Mouse (Mus musculus) C2C12 (cell line): ENCODE data around the gene Elmsan1. TPM values are rescaled to one million over a fixed set of nuclear protein-coding genes. Genes with fewer than 3 reads are reported as not detected.

ENCODE experiments used
- H3K27me3 ChIP-seq: one replicate; pipeline ENCODE4 v1.6.1; 2011; ENCODE audit not compliant: control insufficient read depth, insufficient read depth, insufficient read length
- H3K36me3 ChIP-seq: one replicate; pipeline ENCODE4 v1.6.1; 2011; ENCODE audit not compliant: control insufficient read depth, insufficient read depth
- H3K4me3 ChIP-seq: one replicate; pipeline ENCODE4 v1.5.1; 2011; ENCODE audit warnings: mild to moderate bottlenecking, control low read depth; ENCODE audit not compliant: poor library complexity, insufficient read depth, severe bottlenecking
- H3K79me2 ChIP-seq: one replicate; pipeline ENCODE4 v1.6.1; 2011; ENCODE audit not compliant: control insufficient read depth, insufficient read depth
- H3K79me3 ChIP-seq: one replicate; pipeline ENCODE4 v1.6.1; 2011; ENCODE audit warnings: low read depth, control low read depth
- H3ac ChIP-seq: one replicate; pipeline ENCODE3; 2011; ENCODE audit warnings: low read depth; ENCODE audit not compliant: control insufficient read depth, insufficient read length
- CEBPB ChIP-seq: IDR thresholded peaks from one replicate; pipeline ENCODE4 v1.6.1; 2011; ENCODE audit warnings: low read depth, mild to moderate bottlenecking, control low read depth, moderate library complexity
- CTCF ChIP-seq: IDR thresholded peaks from one replicate; pipeline ENCODE4 v1.5.1; 2011; ENCODE audit not compliant: control insufficient read depth, insufficient read depth, insufficient read length
- FOSL1 ChIP-seq: IDR thresholded peaks from one replicate; pipeline ENCODE4 v1.8.0; 2011; ENCODE audit warnings: mild to moderate bottlenecking, low read length; ENCODE audit not compliant: poor library complexity, insufficient read depth, severe bottlenecking
- MAX ChIP-seq: IDR thresholded peaks from one replicate; pipeline ENCODE4 v1.6.1; 2011; ENCODE audit warnings: mild to moderate bottlenecking, control low read depth
- MYOD1 ChIP-seq: IDR thresholded peaks from one replicate; pipeline ENCODE4 v1.6.1; 2011; ENCODE audit warnings: low read depth; ENCODE audit not compliant: control insufficient read depth, insufficient read length
- MYOG ChIP-seq: IDR thresholded peaks from one replicate; pipeline ENCODE4 v1.6.1; 2011; ENCODE audit not compliant: control insufficient read depth, insufficient read length; ENCODE audit errors: extremely low read depth
- USF1 ChIP-seq: IDR thresholded peaks from one replicate; pipeline ENCODE4 v1.6.1; 2011; ENCODE audit warnings: low read depth, mild to moderate bottlenecking, control low read depth, moderate library complexity
- polyA plus RNA-seq: library from polyadenylated mRNA; unstranded; fragments of >200 nt; fragmentation: generic; extraction: Trizol; gene quantifications from one replicate; pipeline ENCODE4 v1.2.1, GENCODE M21; 2012; ENCODE audit warnings: missing spikeins

The Elmsan1 gene
- polyA plus RNA-seq, 1 experiment = 6.5 TPM

- Histone ChIP-seq H3ac (no peak overlapping the region), H3K27me3 (no peaks in the 10 kb centered on the region), H3K36me3 (peaks cover 48% of the 10 kb centered on the region), H3K79me2 (no peaks in the 10 kb centered on the region), H3K4me3 (no peak overlapping the region), H3K79me3 (no peaks in the 10 kb centered on the region)
- TF ChIP-seq MYOG (no peak), FOSL1 (no peak), USF1 (no peak), CEBPB (no peak), MAX (no peak)
These were observed 68.7 kb downstream of the Elmsan1 start for GRCm38 (mm10) chr12:84149971-84150370.

- no peak for TF ChIP-seq MYOD1
- TF ChIP-seq USF1 = no peak
- TF ChIP-seq CTCF = no peak
- TF ChIP-seq MAX = no peak
- no peak for TF ChIP-seq FOSL1
- TF ChIP-seq CEBPB = no peak
- no peak for TF ChIP-seq MYOG
- Histone ChIP-seq H3ac (no peak overlapping the region), H3K27me3 (no peaks in the 10 kb centered on the region), H3K36me3 (peaks cover 42% of the 10 kb centered on the region), H3K79me3 (no peaks in the 10 kb centered on the region), H3K4me3 (no peak overlapping the region), H3K79me2 (no peaks in the 10 kb centered on the region)
These were observed 70.1 kb downstream of the Elmsan1 start for GRCm38 (mm10) chr12:84148622-84149012.

DNA sequence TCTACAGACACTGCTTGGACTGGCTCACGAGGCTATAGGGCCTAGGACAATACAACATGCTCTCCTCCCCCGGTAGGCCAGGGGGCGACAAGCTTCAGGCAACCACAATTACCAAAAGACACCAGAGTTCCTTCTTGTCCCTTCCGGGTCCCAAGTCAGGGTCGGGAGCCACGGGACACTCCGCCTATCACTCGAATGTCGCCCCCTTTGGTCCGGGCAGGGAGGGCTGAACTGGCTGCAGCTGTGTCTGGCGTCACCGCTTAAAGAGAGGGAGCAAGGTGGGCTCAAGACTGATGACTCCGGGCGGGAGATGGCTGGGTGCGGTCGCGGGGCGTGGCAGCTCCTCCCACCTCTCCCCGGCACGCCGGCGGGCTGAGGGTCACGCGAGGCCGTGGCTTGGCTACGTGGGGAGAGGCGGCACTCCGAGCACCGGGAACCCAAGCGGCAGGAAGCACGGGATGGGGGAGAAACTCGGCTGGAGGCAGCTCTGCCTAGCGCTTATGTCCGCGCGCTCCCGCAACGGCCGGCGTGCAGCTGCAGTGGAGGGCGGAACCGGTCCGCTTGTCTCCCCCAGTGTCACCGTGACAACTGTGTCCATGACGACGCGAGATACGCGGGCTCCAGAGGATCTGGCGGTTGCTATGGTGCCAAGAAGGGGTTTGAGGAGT is 70.6 kb downstream of the Elmsan1 start, which contains the start of gene Pnma1:
Gene Pnma1, minus strand, starts transcription at position 536 of the 668 bp plus-strand sequence.
- TF ChIP-seq MYOD1 = no peak
- no peak for TF ChIP-seq MAX
- no peak for TF ChIP-seq USF1
- no peak for TF ChIP-seq MYOG
- no peak for TF ChIP-seq CEBPB
- TF ChIP-seq FOSL1 = no peak
- Histone ChIP-seq H3ac (no peak within 1 kb of the TSS), H3K36me3 (peaks cover 37% of the 10 kb centered on the region), H3K79me2 (no peaks in the 10 kb centered on the region), H3K27me3 (no peaks in the 10 kb centered on the region), H3K4me3 (no peak within 1 kb of the TSS), H3K79me3 (no peaks in the 10 kb centered on the region)

DNA sequence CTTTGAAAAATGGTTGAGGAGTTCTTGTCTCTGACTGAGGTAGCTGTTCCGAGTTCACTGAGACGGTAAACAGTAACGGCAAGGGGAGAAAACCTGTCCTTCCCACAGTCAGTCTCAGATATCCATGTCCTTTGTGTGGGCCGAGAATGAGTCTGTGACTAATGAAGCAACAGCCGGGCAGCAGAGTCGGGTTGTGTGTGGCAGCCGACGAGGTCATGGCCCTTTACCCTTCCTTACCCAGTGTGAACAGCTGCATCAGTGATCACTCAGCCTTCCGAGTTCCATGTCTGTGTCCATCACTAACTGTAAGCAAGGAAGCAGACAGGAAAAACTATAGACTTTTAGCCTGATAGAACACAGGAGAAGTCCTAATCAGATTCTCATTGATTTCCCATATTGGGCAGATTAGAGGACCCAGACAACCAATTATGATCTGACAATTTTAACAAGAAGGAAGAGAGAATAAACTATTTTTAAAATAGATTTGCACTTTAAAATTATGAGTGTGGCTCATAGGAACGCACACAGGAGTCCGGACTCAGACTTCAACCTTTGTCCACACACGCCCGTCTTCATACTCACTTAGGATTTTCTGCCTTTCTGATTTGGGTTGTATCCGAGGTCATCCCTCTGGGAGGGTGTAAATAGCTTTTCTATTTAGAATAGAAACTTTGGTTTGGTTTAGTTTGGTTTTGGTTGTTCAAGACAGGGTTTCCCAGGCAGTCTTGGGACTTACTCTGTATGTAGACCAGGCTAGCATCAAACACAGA is 76.2 kb downstream of the Elmsan1 start:
- Histone ChIP-seq H3K27me3 (no peaks in the 10 kb centered on the region), H3ac (no peak overlapping the region), H3K79me2 (no peaks in the 10 kb centered on the region), H3K36me3 (peaks cover 20% of the 10 kb centered on the region), H3K79me3 (no peaks in the 10 kb centered on the region), H3K4me3 (no peak overlapping the region)
- TF ChIP-seq CEBPB = no peak
- no peak for TF ChIP-seq CTCF
- no peak for TF ChIP-seq USF1
- no peak for TF ChIP-seq MAX
- peak; percentile 93 for TF ChIP-seq MYOD1
- TF ChIP-seq FOSL1 = no peak

- TF ChIP-seq FOSL1 (no peak), CEBPB (no peak), MYOD1 (no peak), USF1 (no peak), MAX (no peak), MYOG (no peak), CTCF (no peak)
- Histone ChIP-seq H3K27me3 (no peaks in the 10 kb centered on the region), H3ac (no peak overlapping the region), H3K4me3 (no peak overlapping the region), H3K79me2 (no peaks in the 10 kb centered on the region), H3K36me3 (peaks cover 18% of the 10 kb centered on the region), H3K79me3 (no peaks in the 10 kb centered on the region)
These were observed 77.4 kb downstream of the Elmsan1 start for GRCm38 (mm10) chr12:84141271-84141670.
